Mouse (Mus musculus) megakaryocyte progenitor cell, adult 5-6 weeks (primary cell): ENCODE measurements around the gene Mrps36. TPM values are rescaled to one million over a fixed set of nuclear protein-coding genes. Genes with fewer than 3 reads are reported as not detected.
"Not testable (repeated sequence)": the region's sequence is repeated elsewhere in the genome, so short reads cannot be mapped to it uniquely, and the experiment has no call there.

Experiments
- ATAC-seq: replicated peaks from 2 replicates; pipeline ENCODE4 v1.8.0; 2016; ENCODE audit warnings: mild to moderate bottlenecking, moderate TSS enrichment, inconsistent platforms; ENCODE audit not compliant: poor library complexity
- total RNA-seq, 2 experiments: library from RNA; stranded (forward) in 1 of 2; stranded (reverse) in 1 of 2; fragments of 157-497, 149-512 nt in 1 of 2; fragments of 200-1000 nt in 1 of 2; gene quantifications; 2 replicates each; pipeline versions ENCODE4 v1.2.3 to v1.2.4; 2015 to 2017

The Mrps36 gene
- total RNA-seq, 2 experiments from 2014 or later: 75.8 to 90.4 TPM

GRCm38 (mm10) chr13:100742831-100743230 is 1.6 kb downstream of the Mrps36 start:
- no peak for ATAC-seq

GRCm38 (mm10) chr13:100732756-100733155 is 11.7 kb downstream of the Mrps36 start:
- no peak for ATAC-seq

GRCm38 (mm10) chr13:100731462-100732046 is 12.9 kb downstream of the Mrps36 start:
- not testable (repeated sequence) for ATAC-seq

GRCm38 (mm10) chr13:100730861-100731176 is 13.6 kb downstream of the Mrps36 start, which contains the start of gene Cdk7:
Gene Cdk7 (minus strand): TSS chr13:100730939.
- ATAC-seq: peak; percentile 99

GRCm38 (mm10) chr13:100730153-100730860 is 14.2 kb downstream of the Mrps36 start:
- peak; percentile 59 for ATAC-seq

GRCm38 (mm10) chr13:100728530-100728929 is 15.9 kb downstream of the Mrps36 start:
- not testable (repeated sequence) for ATAC-seq

- ATAC-seq: no peak
Measured at GRCm38 (mm10) chr13:100728086-100728485, 16.4 kb downstream of the Mrps36 start.

- ATAC-seq: peak; percentile 80
Measured at GRCm38 (mm10) chr13:100725194-100725593, 19.3 kb downstream of the Mrps36 start.

- ATAC-seq: no peak
Measured at GRCm38 (mm10) chr13:100724051-100724754, 20.3 kb downstream of the Mrps36 start.

GRCm38 (mm10) chr13:100721656-100722055 is 22.8 kb downstream of the Mrps36 start:
- no peak for ATAC-seq

- peak; percentile 50 for ATAC-seq
Measured at GRCm38 (mm10) chr13:100715467-100715866, 29.0 kb downstream of the Mrps36 start.

GRCm38 (mm10) chr13:100706206-100706605 is 38.3 kb downstream of the Mrps36 start:
- no peak for ATAC-seq

- peak; percentile 60 for ATAC-seq
Measured at GRCm38 (mm10) chr13:100703468-100703867, 41.0 kb downstream of the Mrps36 start.

- ATAC-seq: no peak
Measured at GRCm38 (mm10) chr13:100698866-100699265, 45.6 kb downstream of the Mrps36 start.

- peak; percentile 44; the same call in 1 of the 2 replicates for ATAC-seq
Measured at GRCm38 (mm10) chr13:100697541-100697940, 46.9 kb downstream of the Mrps36 start.

- no peak for ATAC-seq
Measured at GRCm38 (mm10) chr13:100687513-100687912, 56.9 kb downstream of the Mrps36 start.

Other genes with a start within 250 kb of the Mrps36 start
- 0.30 TPM in 1 of 2 replicates, not detected in the other for gene Ocln, start 191.9 kb downstream of the Mrps36 start, total RNA-seq (2015)
- gene Ocln, start 191.9 kb downstream of the Mrps36 start, total RNA-seq (2017): not detected in 2 replicates
- gene Marveld2, start 127.7 kb downstream of the Mrps36 start, total RNA-seq (2015): 0.27 and 0.54 TPM in 2 replicates
- gene Marveld2, start 127.7 kb downstream of the Mrps36 start, total RNA-seq (2017): 0.44 and 0.62 TPM in 2 replicates
- 391 and 416 TPM in 2 replicates for gene Ak6, start 93.7 kb downstream of the Mrps36 start, total RNA-seq (2015)
- 317 and 335 TPM in 2 replicates for gene Ak6, start 93.7 kb downstream of the Mrps36 start, total RNA-seq (2017)
- 30.2 and 33.0 TPM in 2 replicates for gene Rad17, start 93.6 kb downstream of the Mrps36 start, total RNA-seq (2015)
- gene Rad17, start 93.6 kb downstream of the Mrps36 start, total RNA-seq (2017): 34.9 and 38.4 TPM in 2 replicates
- 62.2 and 84.3 TPM in 2 replicates for gene Taf9, start 93.1 kb downstream of the Mrps36 start, total RNA-seq (2015)
- gene Taf9, start 93.1 kb downstream of the Mrps36 start, total RNA-seq (2017): 37.0 and 56.6 TPM in 2 replicates
- gene Ccdc125, start 74.9 kb downstream of the Mrps36 start, total RNA-seq (2015): 24.0 and 28.2 TPM in 2 replicates
- 48.0 and 48.1 TPM in 2 replicates for gene Ccdc125, start 74.9 kb downstream of the Mrps36 start, total RNA-seq (2017)
- gene Cdk7, start 13.7 kb downstream of the Mrps36 start, total RNA-seq (2015): 55.6 and 55.9 TPM in 2 replicates
- gene Cdk7, start 13.7 kb downstream of the Mrps36 start, total RNA-seq (2017): 51.1 and 56.8 TPM in 2 replicates
- 64.8 and 71.7 TPM in 2 replicates for gene Cenph, start 31.2 kb upstream of the Mrps36 start, total RNA-seq (2015)
- gene Cenph, start 31.2 kb upstream of the Mrps36 start, total RNA-seq (2017): 66.3 and 67.7 TPM in 2 replicates
- gene Ccnb1, start 41.9 kb upstream of the Mrps36 start, total RNA-seq (2015): 152 and 153 TPM in 2 replicates
- 181 and 194 TPM in 2 replicates for gene Ccnb1, start 41.9 kb upstream of the Mrps36 start, total RNA-seq (2017)
- gene Slc30a5, start 88.8 kb upstream of the Mrps36 start, total RNA-seq (2015): 127 and 130 TPM in 2 replicates
- 99.7 and 101 TPM in 2 replicates for gene Slc30a5, start 88.8 kb upstream of the Mrps36 start, total RNA-seq (2017)